Mouse (Mus musculus): ENCODE results near the gene Cog5.
A peak's percentile ranks its signal among the peaks of the same experiment; 100 is the strongest.

Gene Cog5

GRCm38 (mm10) chr12:31819520-31819919, 164.9 kb downstream of the Cog5 start:
- no peak for DNase-seq (ENCODE audit: low spot score in 2 of 2)

GRCm38 (mm10) chr12:31823671-31824070, 169.0 kb downstream of the Cog5 start:
- no peak for DNase-seq (ENCODE audit: low spot score in 2 of 2)

GRCm38 (mm10) chr12:31824831-31825230, 170.2 kb downstream of the Cog5 start:
- no peak for DNase-seq (ENCODE audit: low spot score in 2 of 2)

- peak; percentile 43 to 45 for DNase-seq (ENCODE audit: low spot score in 2 of 2)
These were observed 171.2 kb downstream of the Cog5 start for GRCm38 (mm10) chr12:31825821-31826220.

- peak in 1 of 2 experiments; percentile 33 for DNase-seq (ENCODE audit: low spot score in 2 of 2)
These were observed 171.8 kb downstream of the Cog5 start for GRCm38 (mm10) chr12:31826476-31826875.

- no peak for DNase-seq (ENCODE audit: low spot score in 2 of 2)
These were observed 180.8 kb downstream of the Cog5 start for GRCm38 (mm10) chr12:31835480-31835879.

GRCm38 (mm10) chr12:31836211-31836610, 181.5 kb downstream of the Cog5 start:
- no peak for DNase-seq (ENCODE audit: low spot score in 2 of 2)

GRCm38 (mm10) chr12:31838521-31838920, 183.9 kb downstream of the Cog5 start:
- no peak for DNase-seq (ENCODE audit: low spot score in 2 of 2)

- no peak for DNase-seq (ENCODE audit: low spot score in 2 of 2)
These were observed 184.6 kb downstream of the Cog5 start for GRCm38 (mm10) chr12:31839249-31839648.

- no peak for DNase-seq (ENCODE audit: low spot score in 2 of 2)
These were observed 191.4 kb downstream of the Cog5 start for GRCm38 (mm10) chr12:31846077-31846476.

GRCm38 (mm10) chr12:31848630-31849415, 194.2 kb downstream of the Cog5 start:
- DNase-seq (ENCODE audit: low spot score in 2 of 2): peak; percentile 80 to 84

- DNase-seq (ENCODE audit: low spot score in 2 of 2): no peak
These were observed 194.9 kb downstream of the Cog5 start for GRCm38 (mm10) chr12:31849601-31850000.

GRCm38 (mm10) chr12:31854039-31854438, 199.4 kb downstream of the Cog5 start:
- no peak for DNase-seq (ENCODE audit: low spot score in 2 of 2)

- no peak for DNase-seq (ENCODE audit: low spot score in 2 of 2)
These were observed 200.1 kb downstream of the Cog5 start for GRCm38 (mm10) chr12:31854817-31855216.

GRCm38 (mm10) chr12:31857784-31858183, 203.1 kb downstream of the Cog5 start:
- no peak for DNase-seq (ENCODE audit: low spot score in 2 of 2)

GRCm38 (mm10) chr12:31862668-31863538, 208.2 kb downstream of the Cog5 start:
- no peak for DNase-seq (ENCODE audit: low spot score in 2 of 2)

- peak in 1 of 2 experiments; percentile 26 for DNase-seq (ENCODE audit: low spot score in 2 of 2)
These were observed 222.1 kb downstream of the Cog5 start for GRCm38 (mm10) chr12:31876775-31877174.

GRCm38 (mm10) chr12:31882736-31883135, 228.1 kb downstream of the Cog5 start:
- DNase-seq (ENCODE audit: low spot score in 2 of 2): no peak

GRCm38 (mm10) chr12:31884365-31884764, 229.7 kb downstream of the Cog5 start:
- DNase-seq (ENCODE audit: low spot score in 2 of 2): no peak

- peak in 1 of 2 experiments; percentile 50 for DNase-seq (ENCODE audit: low spot score in 2 of 2)
These were observed 230.4 kb downstream of the Cog5 start for GRCm38 (mm10) chr12:31885084-31885483.

GRCm38 (mm10) chr12:31885844-31886606, 231.4 kb downstream of the Cog5 start:
- DNase-seq (ENCODE audit: low spot score in 2 of 2): peak; percentile 68 to 75

GRCm38 (mm10) chr12:31890685-31891084, 236.0 kb downstream of the Cog5 start:
- DNase-seq (ENCODE audit: low spot score in 2 of 2): no peak
